Mouse (Mus musculus): ENCODE measurements at regions not wholly inside any gene's neighbourhood (a gene's known extent, or its start where the extent isn't known, plus 50 kb on each side); places are given as distances from the start of the nearest gene placed in this dataset.
A peak's percentile ranks its signal among the peaks of the same experiment; 100 is the strongest.
"Not testable (repeated sequence)": the region's sequence is repeated elsewhere in the genome, so short reads cannot be mapped to it uniquely, and the experiment has no call there.

DNA sequence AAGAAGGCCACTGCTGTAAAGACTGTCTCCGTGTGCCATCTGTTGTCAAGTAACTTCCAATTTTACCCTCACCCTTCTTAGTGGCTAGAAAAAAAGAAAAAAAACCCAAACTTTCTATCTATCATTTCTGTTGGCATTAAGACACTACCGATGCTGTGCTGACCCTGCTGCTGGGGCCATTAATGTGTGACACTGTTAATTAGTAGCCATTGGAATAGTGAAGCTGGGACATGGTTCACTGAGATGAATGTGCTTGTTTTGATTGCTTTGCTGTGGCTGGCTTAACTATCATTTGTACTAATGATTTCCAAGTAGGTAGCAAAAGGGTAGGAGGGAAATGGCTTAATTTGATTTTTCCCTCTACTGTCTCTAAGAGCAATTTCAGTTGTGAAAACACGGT is 524.9 kb upstream of the Stxbp6 start:
- no peak for DNase-seq (ENCODE audit: low spot score in 2 of 2)
- intact Hi-C loops (cut with DNase I) = no loop called here

DNA sequence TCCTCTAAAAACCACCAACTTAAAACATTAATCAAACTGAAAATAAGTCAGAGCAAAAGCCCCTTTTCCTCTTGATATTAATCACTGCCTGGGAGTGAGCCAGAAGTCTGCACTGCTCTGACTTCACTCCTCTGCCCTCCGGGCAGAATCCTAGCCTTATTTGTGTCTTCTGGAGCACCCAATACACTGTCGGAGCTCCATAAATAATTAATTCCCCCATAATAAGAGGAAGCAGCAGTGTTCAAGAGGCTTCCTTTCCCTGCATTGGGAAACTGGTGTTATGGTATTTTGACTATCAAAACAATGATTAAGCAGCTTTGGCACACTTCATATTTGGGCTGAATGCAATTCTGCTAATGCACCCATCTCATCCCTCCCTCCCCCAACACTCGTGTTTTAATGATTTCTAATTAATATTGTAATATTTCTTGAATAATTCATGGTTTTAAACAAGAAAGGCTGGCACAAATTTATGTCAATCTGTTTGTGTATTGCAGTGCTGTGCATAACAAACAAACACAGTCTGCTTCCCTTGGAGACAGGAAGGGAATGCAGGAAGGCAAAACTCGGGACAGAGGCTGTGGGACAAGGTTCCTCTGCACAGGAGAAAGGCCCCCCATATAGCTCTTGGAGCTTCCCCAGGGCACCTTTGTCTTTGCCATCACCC is 523.5 kb upstream of the Stxbp6 start:
- intact Hi-C loops (cut with DNase I) = no loop called here
- DNase-seq (ENCODE audit: low spot score in 2 of 2) = no peak

DNA sequence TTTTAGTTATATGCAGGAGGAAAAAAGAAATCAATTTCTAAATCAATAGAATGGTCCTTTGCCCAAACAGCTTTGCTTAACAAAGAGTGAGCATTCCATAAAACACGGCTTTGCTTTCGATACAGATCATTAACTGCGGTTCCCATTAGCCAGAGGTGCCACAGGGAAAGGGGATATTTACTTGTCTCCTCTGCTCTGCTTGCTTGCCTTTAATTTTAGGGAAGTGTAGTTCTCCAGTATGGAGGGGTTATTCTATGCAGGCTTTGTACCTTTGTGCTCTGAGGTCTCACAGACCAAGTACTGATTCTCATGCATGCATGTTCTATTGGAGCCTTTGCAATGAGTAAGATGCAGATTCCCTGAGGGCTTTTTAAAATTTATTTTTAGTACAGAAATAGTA is 520.2 kb upstream of the Stxbp6 start:
- intact Hi-C loops (cut with DNase I) = no loop called here
- DNase-seq (ENCODE audit: low spot score in 2 of 2) = no peak

DNA sequence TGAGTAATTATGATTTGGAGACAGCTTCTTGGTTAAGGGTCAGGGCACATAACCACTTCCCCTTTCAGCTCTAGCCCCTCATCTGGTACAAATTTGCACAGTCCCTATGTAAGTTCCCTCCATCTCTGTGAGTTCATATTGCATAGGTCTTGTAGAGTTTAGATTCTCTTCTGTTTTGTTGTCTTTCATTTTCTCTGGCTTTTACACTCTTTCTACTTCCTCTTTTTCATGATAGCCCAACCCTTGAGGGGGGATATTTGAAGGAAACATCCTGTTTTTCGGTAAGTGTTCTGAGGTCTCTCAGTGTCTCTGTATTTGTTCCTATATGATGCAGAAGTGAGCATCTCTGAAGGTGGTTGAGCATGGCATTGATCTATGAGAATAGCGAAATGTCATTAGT is 515.7 kb upstream of the Stxbp6 start:
- DNase-seq (ENCODE audit: low spot score in 2 of 2) = no peak

DNA sequence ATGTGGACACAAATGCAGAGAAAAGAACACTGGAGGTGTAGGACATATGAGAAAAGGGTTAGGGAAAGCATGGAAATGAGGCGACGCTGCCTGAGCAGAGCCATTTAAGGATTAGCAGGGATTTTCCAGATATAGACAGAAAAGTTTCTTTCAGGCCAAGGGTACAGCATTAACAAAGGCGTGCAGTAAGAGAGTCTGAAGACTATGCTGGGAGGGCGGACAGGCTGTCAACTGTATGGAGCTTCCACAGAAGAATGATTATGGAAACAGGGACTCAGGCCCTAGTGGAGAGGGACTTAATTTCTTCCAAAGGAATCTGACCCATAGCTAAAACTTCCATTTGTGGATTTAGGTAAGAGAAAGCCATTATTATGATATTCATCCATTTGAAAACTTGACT is 511.3 kb upstream of the Stxbp6 start:
- intact Hi-C loops (cut with DNase I) = no loop called here
- no peak for DNase-seq (ENCODE audit: low spot score in 2 of 2)

More for the DNA sequence above, 515.7 kb upstream of the Stxbp6 start:
- intact Hi-C loops (cut with DNase I) = no loop called here

DNA sequence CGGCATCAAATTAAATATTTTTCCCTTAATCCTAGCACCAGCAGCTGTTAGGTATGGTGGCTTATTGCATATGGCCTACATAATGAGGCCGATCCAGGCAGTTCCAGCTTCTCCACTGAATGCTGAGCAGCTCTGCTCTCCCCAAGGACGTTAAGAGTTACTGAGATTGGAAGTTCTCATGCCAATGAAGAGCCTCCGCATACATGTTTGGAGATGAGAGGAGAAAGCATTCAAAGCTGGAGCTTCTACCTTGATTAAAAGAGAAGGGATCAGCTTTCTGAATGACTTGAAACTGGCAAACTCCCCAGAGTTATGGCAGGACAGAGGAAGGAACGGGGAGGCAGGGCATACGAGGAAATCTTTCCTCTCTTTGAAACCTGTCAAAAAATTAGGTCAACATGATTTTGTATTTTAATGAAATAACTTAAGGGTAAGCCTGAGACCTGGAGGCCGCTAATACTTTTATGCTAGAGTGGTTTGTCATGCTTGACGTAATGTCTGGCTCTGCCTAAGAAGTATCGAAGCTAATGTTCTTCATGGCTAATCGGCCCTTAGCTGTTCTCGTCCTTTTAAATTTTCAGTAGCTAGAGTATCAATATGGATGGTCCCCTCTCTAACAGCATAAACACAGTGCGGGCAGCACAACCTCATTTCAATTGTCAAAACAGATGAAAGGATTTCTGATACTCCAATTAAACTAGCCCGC is 489.0 kb upstream of the Stxbp6 start:
- no peak for DNase-seq (ENCODE audit: low spot score in 2 of 2)
- intact Hi-C loops (cut with DNase I) = no loop called here

DNA sequence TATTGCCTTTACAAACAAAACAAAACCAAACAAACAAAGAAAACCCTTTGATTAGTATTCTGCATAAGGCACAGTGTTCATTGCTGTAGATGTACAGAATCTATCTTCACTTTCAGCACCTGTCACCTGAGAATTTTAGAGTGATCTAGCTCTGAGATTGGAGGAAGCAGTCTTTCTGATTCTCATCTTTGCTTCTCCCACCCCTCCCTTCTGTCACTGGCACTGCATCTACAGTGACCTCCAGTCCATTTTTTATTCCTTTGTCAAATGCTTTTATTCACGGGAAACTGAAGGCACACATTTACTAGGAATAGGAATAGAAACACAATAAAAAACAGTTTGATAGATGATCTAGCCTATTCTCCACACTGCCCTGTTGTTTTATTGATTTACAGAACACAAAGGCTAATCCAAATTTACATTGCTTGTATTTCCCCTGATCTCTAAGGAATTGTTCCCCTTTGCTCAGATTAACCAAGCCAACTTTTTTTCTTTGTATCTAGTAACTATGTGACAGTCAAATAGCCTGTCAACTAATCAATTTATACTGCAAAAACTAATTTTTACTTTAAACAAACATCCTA is 488.2 kb upstream of the Stxbp6 start:
- intact Hi-C loops (cut with DNase I) = no loop called here
- DNase-seq (ENCODE audit: low spot score in 2 of 2) = no peak

DNA sequence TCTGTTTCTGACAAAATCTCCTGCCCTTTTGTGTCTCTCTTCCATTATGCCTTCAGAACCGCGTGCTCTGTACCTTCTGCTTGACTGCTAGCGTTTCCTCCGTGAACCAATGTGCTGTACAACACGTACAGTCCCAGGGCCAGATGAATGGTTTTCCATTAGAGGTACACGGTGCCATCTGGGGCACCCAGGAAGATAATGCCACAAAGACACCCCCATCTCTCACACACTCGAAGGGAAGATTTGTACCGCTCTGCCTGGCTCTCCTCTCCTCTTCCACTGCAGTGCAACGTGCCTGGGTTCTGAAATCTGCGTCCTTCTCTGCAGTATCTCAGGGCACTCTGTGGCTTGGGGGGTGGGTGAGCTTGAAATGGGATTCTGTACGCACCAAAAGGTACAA is 487.4 kb upstream of the Stxbp6 start:
- intact Hi-C loops (cut with DNase I) = no loop called here
- DNase-seq (ENCODE audit: low spot score in 2 of 2) = no peak

DNA sequence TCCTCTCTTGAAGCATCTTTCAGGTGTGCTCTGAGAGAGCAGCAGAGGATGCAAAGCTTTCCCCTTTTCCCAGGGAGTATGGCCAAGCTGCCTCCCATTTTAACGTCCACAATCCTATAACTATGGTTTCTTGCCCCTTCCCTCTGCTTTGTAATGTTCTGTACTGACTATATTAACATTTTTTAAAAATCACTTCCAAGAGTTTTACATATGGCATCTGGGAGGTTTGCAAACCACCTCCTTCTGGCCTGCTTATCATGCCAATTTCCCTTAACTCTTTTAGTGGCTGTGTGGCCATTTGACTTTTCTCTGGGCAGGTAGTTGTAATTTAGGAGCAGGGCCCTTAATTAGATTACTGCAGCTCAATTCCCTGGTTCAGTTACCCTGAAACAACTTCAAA is 486.9 kb upstream of the Stxbp6 start:
- intact Hi-C loops (cut with DNase I) = no loop called here
- DNase-seq (ENCODE audit: low spot score in 2 of 2) = no peak

DNA sequence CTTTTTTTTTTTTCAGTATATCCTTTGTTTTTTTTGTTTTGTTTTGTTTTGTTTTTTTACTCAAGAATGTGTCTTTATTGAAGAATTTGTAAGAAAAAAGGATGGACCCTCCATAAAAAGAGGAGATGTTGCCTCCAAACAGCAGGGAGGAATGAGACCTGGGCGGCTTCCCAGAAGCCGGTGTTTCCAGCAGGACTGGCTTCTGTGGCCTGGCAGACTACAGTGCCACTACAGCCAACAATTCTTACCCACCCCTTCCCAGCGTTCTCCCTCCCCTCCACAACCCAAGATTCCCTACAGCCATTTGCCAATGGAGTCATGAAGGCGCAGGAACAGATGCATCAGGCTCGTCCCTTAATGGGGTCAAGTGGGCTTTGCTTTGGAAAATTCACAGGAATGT is 475.4 kb upstream of the Stxbp6 start:
- intact Hi-C loops (cut with DNase I); DNase-seq (ENCODE audit: low spot score in 2 of 2): not testable (repeated sequence)

DNA sequence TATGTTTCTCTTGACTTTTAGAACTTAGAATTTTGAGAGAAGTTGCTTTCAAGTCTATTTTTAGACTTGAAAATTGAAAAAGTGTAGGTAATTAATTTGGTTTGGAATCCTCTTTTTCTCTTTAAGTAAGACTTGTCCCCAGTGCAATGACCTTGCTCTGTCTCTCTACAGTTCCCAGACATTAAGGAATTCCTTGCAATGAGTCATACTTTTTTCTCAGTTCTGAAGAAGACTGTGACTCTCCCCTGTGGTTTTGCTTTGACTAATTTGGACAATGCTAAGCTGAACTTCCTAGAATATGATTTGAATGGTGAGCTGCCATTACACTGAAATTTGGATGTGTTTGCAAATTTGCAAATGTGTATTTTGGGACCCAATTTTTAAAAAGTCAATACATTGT is 445.0 kb upstream of the Stxbp6 start:
- DNase-seq (ENCODE audit: low spot score in 2 of 2) = no peak
- intact Hi-C loops (cut with DNase I) = no loop called here

DNA sequence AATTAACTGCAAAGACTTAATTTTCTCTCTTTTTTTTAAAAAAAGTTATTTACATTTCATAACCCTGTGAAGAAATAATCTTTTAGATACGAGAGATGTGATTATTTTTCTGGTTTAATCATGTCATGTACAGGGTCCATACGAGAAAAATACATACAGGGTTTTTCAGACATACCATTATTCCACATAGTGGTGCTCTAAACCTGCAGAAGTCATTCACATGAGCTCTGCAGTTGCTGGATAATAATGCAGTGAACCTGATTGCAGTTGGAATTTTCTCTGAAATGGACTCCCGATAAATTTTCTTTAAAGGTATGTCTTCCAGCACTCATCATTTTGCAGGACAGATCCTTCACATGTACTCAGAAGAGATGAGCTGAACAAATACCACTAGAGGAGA is 439.9 kb upstream of the Stxbp6 start:
- intact Hi-C loops (cut with DNase I) = no loop called here
- DNase-seq (ENCODE audit: low spot score in 2 of 2) = no peak

DNA sequence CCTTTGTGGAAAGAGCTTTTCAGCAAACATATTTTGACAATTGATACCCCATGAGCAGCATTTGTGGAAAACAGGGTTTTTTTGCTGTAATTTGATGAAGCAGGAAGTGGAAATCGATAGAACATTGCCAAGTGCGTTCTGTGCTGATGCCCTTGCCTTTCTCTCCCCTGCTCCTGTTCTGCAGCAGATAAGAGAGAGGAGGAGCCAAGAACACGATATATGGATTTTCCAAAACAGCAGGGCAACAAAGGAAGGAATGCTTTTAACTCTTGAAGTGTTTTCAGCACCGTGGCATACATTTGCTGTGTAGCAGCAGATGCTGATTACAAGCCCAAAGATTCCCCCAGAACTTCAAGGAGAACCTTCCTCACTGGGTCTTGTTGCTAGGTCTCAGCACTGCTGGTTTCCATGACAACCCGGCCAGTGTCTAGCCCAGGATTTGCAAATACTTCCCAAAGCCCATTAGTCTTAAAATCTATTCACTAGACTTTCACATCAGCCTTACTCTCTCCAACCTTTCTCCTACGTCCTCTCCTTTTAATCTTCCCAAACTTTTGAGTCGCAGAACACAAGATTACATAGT is 433.0 kb upstream of the Stxbp6 start:
- intact Hi-C loops (cut with DNase I) = no loop called here
- DNase-seq (ENCODE audit: low spot score in 2 of 2) = peak; percentile 9 to 31

DNA sequence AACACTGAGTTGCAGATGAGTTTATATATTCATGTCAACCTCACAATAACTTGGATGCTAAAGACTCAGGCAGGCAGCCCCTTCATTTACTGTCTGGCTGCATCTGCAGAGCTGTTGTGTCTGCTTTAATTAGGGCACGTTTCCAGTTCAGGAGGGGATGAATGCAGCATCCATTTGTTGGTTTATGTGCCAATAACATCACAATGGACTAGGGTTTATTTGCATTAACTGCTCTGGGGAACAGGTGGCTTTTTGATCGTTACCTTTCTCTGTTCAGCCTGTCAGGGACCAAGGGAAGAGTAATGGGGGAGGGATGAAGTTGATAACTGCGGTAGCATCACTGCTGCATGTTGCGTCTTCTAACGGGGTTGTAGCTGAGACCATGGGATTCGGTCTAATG is 425.3 kb upstream of the Stxbp6 start:
- intact Hi-C loops (cut with DNase I) = no loop called here
- no peak for DNase-seq (ENCODE audit: low spot score in 2 of 2)

DNA sequence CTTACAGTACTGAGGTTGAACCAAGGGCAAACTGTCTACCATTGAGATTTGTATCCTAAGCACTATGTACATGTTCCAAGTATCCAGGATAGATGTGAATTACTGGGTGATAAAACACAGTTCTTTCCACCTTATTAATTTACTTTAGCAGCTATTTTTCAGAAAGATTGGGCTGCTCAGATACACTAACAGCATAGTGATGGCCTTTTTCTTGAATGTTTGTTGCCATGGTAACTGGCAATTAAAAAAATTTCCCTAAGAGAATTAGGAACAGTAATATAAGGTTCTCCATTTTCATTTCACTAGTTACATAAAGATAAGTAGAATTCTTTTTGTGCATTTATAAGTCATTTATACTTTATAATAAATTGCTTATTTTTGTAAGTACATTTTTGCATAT is 423.7 kb upstream of the Stxbp6 start:
- intact Hi-C loops (cut with DNase I) = no loop called here
- no peak for DNase-seq (ENCODE audit: low spot score in 2 of 2)

DNA sequence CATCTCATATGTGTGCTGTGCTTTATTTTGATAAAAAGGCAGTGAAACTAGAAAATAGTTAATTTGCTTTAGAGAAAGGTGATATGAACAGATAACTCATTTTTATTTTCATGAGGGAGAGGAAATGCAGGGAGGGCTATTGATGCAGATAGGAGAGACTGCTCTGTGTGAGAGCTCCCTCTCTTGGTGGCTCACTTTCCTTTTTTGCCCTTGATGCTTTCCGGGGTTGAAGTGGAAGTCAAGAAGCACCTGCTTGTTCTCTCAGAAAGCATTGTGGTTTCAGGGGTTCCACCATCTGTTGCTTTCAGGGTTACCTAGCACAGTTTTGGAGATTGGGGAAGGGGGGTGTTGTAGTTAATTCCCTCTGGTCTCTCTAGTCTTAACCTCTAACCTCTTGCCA is 414.5 kb upstream of the Stxbp6 start:
- intact Hi-C loops (cut with DNase I) = no loop called here

DNA sequence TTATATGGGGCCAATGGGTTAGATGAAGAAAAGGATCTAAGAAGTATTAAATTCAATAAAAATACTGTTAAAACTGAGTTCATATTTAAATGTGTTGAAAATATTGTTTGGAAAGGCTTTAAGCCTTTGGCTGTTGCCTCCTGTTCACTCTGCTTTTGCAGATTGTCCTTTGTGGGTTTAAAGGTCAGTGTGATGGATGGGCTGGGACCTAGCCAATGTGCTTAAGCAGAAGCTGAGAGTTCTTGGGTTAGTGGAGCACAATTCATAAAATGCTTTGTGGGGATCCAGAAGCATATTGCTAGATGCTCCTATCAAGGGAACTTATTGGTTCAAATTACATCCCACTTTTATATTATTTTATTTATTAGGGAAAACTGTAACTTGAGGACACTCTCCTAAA is 402.4 kb upstream of the Stxbp6 start:
- no peak for DNase-seq (ENCODE audit: low spot score in 2 of 2)
- intact Hi-C loops (cut with DNase I) = no loop called here

More for the DNA sequence above, 414.5 kb upstream of the Stxbp6 start:
- DNase-seq (ENCODE audit: low spot score in 2 of 2) = no peak

DNA sequence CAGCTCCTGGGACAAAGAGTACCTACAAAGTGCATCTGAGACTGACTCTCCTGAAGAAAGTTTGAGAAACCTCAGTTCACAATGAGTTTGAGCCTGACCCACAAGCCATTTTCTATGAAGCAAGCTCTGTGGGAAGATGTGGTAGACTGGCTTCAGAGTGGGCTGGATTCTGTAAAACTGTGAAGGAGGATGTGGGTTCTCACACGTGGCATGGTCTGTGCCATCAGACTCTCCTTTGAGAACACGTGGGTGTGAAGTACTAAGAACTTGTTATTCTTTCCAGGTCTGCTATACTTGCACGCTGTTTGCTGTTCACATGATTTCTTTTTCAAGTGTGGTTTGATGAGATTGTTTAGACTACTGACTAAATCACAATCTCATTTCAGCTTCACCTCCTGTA is 393.6 kb upstream of the Stxbp6 start:
- intact Hi-C loops (cut with DNase I) = loop anchor here (10.0 kb wide), 2 partner anchors 457 to 1357 kb away; no protein-coding TSS in a partner anchor
- DNase-seq (ENCODE audit: low spot score in 2 of 2) = peak in 1 of 2 experiments; percentile 18

DNA sequence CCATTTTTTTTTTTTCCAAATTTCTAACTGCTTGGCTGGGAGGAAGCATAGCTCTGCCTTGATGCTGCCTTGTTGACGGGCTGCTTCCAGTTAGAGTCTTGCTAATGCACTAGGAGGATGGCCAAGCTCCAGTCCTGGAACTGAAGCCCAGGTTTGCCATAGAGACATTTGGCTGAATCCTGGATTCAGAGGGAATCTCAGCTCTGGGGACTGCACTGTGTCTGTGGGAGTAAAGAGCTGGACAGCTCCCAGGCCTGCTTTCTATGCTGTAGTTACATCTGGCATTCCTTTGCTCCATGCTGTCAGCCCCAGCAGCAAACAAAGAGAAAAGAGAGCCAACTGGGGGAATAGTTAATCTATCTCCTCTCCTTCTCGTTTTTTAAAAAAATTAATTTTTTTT is 392.5 kb upstream of the Stxbp6 start:
- intact Hi-C loops (cut with DNase I) = loop anchor here (10.0 kb wide), 2 partner anchors 458 to 1358 kb away; no protein-coding TSS in a partner anchor

DNA sequence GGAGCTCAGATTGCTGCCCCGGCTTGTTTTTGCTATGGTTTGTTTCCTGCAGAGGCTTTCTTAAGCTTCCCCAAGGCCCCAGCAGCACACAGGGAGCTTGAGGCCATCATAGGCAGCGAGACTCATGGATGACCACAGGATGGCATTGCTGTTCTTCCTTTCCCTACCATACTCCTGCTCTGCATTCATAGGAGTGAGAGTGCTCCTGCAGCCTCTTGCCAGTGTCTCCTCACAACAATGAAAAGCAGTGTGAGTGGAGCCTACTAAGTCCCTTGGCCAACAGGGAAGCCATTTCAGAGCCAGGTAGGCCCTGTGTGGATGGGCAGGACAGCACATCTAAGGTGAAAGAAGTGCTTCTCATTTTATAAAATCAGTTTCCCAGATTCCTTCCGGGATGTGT is 391.6 kb upstream of the Stxbp6 start:
- DNase-seq (ENCODE audit: low spot score in 2 of 2) = peak; percentile 70 to 77
- intact Hi-C loops (cut with DNase I) = loop anchor here (10.0 kb wide), 2 partner anchors 459 to 1359 kb away; no protein-coding TSS in a partner anchor

More for the DNA sequence above, 392.5 kb upstream of the Stxbp6 start:
- peak; percentile 59 to 62 for DNase-seq (ENCODE audit: low spot score in 2 of 2)
